ENCODE assay signal across 7 mouse cellular contexts in the genomic region with DNA sequence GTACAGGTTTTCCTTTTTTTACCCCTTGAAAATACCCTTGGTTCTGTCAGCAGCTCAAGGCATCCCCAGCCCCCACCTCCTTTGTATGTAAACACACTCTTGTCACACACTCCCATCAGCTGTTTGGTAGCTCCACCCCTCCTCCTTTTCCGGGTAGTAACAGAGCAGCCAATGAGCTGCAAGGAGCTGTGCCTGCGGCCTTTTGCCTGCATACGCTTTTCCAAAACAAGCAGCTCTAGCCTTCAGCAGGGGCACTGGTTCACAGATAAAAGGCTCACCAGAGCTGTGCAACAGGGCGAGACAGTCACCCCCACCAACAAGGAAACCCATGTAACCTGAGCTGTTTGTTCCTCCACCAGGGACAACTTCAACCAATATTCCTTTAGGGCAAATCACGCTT. TPM values are rescaled to one million over a fixed set of nuclear protein-coding genes. Genes with fewer than 3 reads are reported as not detected.
DNase-seq lines count a peak whose midpoint lies in the region; ATAC-seq and TF ChIP-seq lines count a peak whose summit lies in the region.

No protein-coding gene starts in this region.

- H3K9ac ChIP-seq in embryonic facial prominence, embryonic 13.5 days, result peak overlapping the region; percentile 66
- peak overlapping the region; percentile 45 for H3K9ac ChIP-seq in heart, adult 2 months (ENCODE audit: low read depth, low read length)
- peak overlapping the region; percentile 70; the same call in 1 of the 2 replicates for H3K9ac ChIP-seq in limb, embryonic 12.5 days (replicated peaks)
- H3K9ac ChIP-seq in midbrain, embryonic 14.5 days (replicated peaks; ENCODE audit: low read length), result peak overlapping the region; percentile 65; the same call in 1 of the 2 replicates

- peaks cover 4% of the 10 kb centered on the region for H3K79me2 ChIP-seq in heart, adult 2 months (replicated peaks; ENCODE audit: control insufficient read depth, insufficient read depth, low read length)

- peak; percentile 97 for TF ChIP-seq POLR2A in heart, adult 2 months (IDR thresholded peaks at IDR 0.05; ENCODE audit: insufficient read depth, low read depth, low read length)
- TF ChIP-seq POLR2A in spleen, adult 2 months (IDR thresholded peaks at IDR 0.05; ENCODE audit: low read depth, low read length), result peak; percentile 9; the same call in 1 of the 2 replicates

- TF ChIP-seq CTCF in heart, adult 2 months (IDR thresholded peaks at IDR 0.05), result 0 out of 2 replicates have a peak, but pooled peaks have one; percentile 16
- no peak for TF ChIP-seq CTCF in spleen, adult 2 months (IDR thresholded peaks at IDR 0.05; ENCODE audit: extremely low read depth, insufficient read depth, insufficient read length, insufficient replicate concordance)

- peak; percentile 96 for TF ChIP-seq EP300 in heart, adult 2 months (IDR thresholded peaks at IDR 0.05; ENCODE audit: insufficient read depth, low read depth, low read length)

- ATAC-seq in embryonic facial prominence, embryonic 13.5 days (ENCODE audit: insufficient number of reproducible peaks, insufficient read depth, low FRiP score, low TSS enrichment, low read depth), result peak; percentile 73
- peak; percentile 68; the same call in 1 of the 2 replicates for ATAC-seq in limb, embryonic 12.5 days (ENCODE audit: insufficient number of reproducible peaks, insufficient read depth, low FRiP score, low TSS enrichment, low read depth)
- ATAC-seq in midbrain, embryonic 14.5 days (ENCODE audit: low FRiP score, low TSS enrichment), result peak; percentile 68

- peaks cover 30% of the 10 kb centered on the region for H3K4me1 ChIP-seq in embryonic facial prominence, embryonic 13.5 days
- H3K4me1 ChIP-seq in heart, adult 2 months (ENCODE audit: control insufficient read depth, insufficient read depth, low read length), result peaks cover 4% of the 10 kb centered on the region; the same call in 1 of the 2 replicates
- H3K4me1 ChIP-seq in limb, embryonic 12.5 days (replicated peaks), result peaks cover 30% of the 10 kb centered on the region
- H3K4me1 ChIP-seq in midbrain, embryonic 14.5 days (ENCODE audit: control insufficient read depth, insufficient read depth, low read length), result peaks cover 27% of the 10 kb centered on the region
- peaks cover 9% of the 10 kb centered on the region for H3K4me1 ChIP-seq in spleen, adult 2 months (ENCODE audit: control insufficient read depth, insufficient read depth, insufficient read length)

- H3K4me3 ChIP-seq in embryonic facial prominence, embryonic 13.5 days, result peak overlapping the region; percentile 71
- peak overlapping the region; percentile 76 for H3K4me3 ChIP-seq in heart, adult 2 months
- H3K4me3 ChIP-seq in limb, embryonic 12.5 days (replicated peaks), result peak overlapping the region; percentile 85
- H3K4me3 ChIP-seq in midbrain, embryonic 14.5 days (replicated peaks; ENCODE audit: low read depth, low read length), result peak overlapping the region; percentile 78
- H3K4me3 ChIP-seq in spleen, adult 2 months (ENCODE audit: extremely low read depth, insufficient read depth, insufficient read length), result peak overlapping the region; percentile 45

- peak; percentile 82 for DNase-seq in adrenal gland, postnatal 25 days
- peak; percentile 86 to 92 for DNase-seq in heart, adult 2 months
- DNase-seq in kidney, adult 8-10 months, result peak; percentile 88 to 95
- DNase-seq in midbrain, embryonic 14.5 days, result peak; percentile 88
- DNase-seq in spleen, adult 2 months (ENCODE audit: low read depth in 1 of 2, low spot score in 2 of 2), result peak; percentile 67 to 77

- intact Hi-C loops in heart, adult 2 months (cut with DNase I), result loop anchor here (5.0 kb wide), 2 partner anchors 33 to 57 kb away; no protein-coding TSS in a partner anchor

- peak overlapping the region; percentile 81 for H3K27ac ChIP-seq in embryonic facial prominence, embryonic 13.5 days
- peak overlapping the region; percentile 93 for H3K27ac ChIP-seq in heart, adult 2 months
- H3K27ac ChIP-seq in limb, embryonic 12.5 days, result peak overlapping the region; percentile 89
- H3K27ac ChIP-seq in midbrain, embryonic 14.5 days (replicated peaks; ENCODE audit: low read depth, low read length), result peak overlapping the region; percentile 81
- H3K27ac ChIP-seq in spleen, adult 2 months (ENCODE audit: insufficient read depth, low read length), result peak overlapping the region; percentile 90

- no peaks in the 10 kb centered on the region for H3K9me3 ChIP-seq in embryonic facial prominence, embryonic 13.5 days
- H3K9me3 ChIP-seq in limb, embryonic 12.5 days, result no peaks in the 10 kb centered on the region
- no peaks in the 10 kb centered on the region for H3K9me3 ChIP-seq in midbrain, embryonic 14.5 days (ENCODE audit: control insufficient read depth, low read length)

- no peaks in the 10 kb centered on the region for H3K27me3 ChIP-seq in embryonic facial prominence, embryonic 13.5 days
- H3K27me3 ChIP-seq in heart, adult 2 months (ENCODE audit: control insufficient read depth, insufficient read depth, low read length), result no peaks in the 10 kb centered on the region
- H3K27me3 ChIP-seq in limb, embryonic 12.5 days, result no peaks in the 10 kb centered on the region
- no peaks in the 10 kb centered on the region for H3K27me3 ChIP-seq in midbrain, embryonic 14.5 days (ENCODE audit: control insufficient read depth, insufficient read depth, low read length)
- no peaks in the 10 kb centered on the region for H3K27me3 ChIP-seq in spleen, adult 2 months (ENCODE audit: control insufficient read depth, insufficient read depth, low read length)

- under 1% methylated on average over 5 of the region's 5 CpGs for WGBS in embryonic facial prominence, embryonic 13.5 days
- 2% methylated on average over 5 of the region's 5 CpGs for WGBS in heart, adult 2 months
- WGBS in limb, embryonic 12.5 days, result under 1% methylated on average over 5 of the region's 5 CpGs
- 2% methylated on average over 5 of the region's 5 CpGs for WGBS in midbrain, embryonic 14.5 days
- 7% methylated on average over 5 of the region's 5 CpGs for WGBS in spleen, adult 2 months

- H3K36me3 ChIP-seq in embryonic facial prominence, embryonic 13.5 days, result peaks cover 26% of the 10 kb centered on the region
- peaks cover 21% of the 10 kb centered on the region for H3K36me3 ChIP-seq in heart, adult 2 months (ENCODE audit: control insufficient read depth, insufficient read depth, low read length)
- peaks cover 27% of the 10 kb centered on the region for H3K36me3 ChIP-seq in limb, embryonic 12.5 days
- H3K36me3 ChIP-seq in midbrain, embryonic 14.5 days (ENCODE audit: control insufficient read depth, insufficient read depth, low read length), result peaks cover 9% of the 10 kb centered on the region
- H3K36me3 ChIP-seq in spleen, adult 2 months (ENCODE audit: control insufficient read depth, insufficient read depth, low read length), result peaks cover 1% of the 10 kb centered on the region; the same call in 1 of the 2 replicates

- peak overlapping the region; percentile 89 for H3K4me2 ChIP-seq in embryonic facial prominence, embryonic 13.5 days
- H3K4me2 ChIP-seq in limb, embryonic 12.5 days, result peak overlapping the region; percentile 83
- H3K4me2 ChIP-seq in midbrain, embryonic 14.5 days (ENCODE audit: low read length), result peak overlapping the region; percentile 95

RNA-seq across cellular contexts. Expression of a gene that starts 4.0 kb away (rescaled TPM):
- total RNA-seq in adrenal gland, postnatal 25 days (2021), result 107 and 137 TPM in 2 replicates
- 44.4 and 46.7 TPM in 2 replicates for polyA plus RNA-seq in embryonic facial prominence, embryonic 13.5 days (2015; fragmentation: Nextera tagmentation; extraction: Ambion mirVana)
- total RNA-seq in heart, adult 2 months (2021), result 10 to 100 TPM; 61.5 to 61.7 TPM
- polyA plus RNA-seq in heart, adult 2 months (2012; rRNA removed), result 29.4 and 44.2 TPM in 2 replicates
- 49.9 and 54.2 TPM in 2 replicates for polyA plus RNA-seq in limb, embryonic 12.5 days (2016; fragmentation: Nextera tagmentation; extraction: Ambion mirVana)
- polyA plus RNA-seq in midbrain, embryonic 14.5 days (2014; fragmentation: Nextera tagmentation; extraction: Ambion mirVana), result 63.1 and 76.5 TPM in 2 replicates
- polyA plus RNA-seq in spleen, adult 2 months (2012; rRNA removed), result 69.7 and 101 TPM in 2 replicates

Comparison
In these comparisons a context has a peak if more than half of its experiments do, and no peak if none do; other contexts are left out.
1. Peak in every context shown above with its lines: DNase-seq, ATAC-seq, H3K4me3 ChIP-seq and H3K27ac ChIP-seq.